Mouse (Mus musculus) thymus, adult 2 months (tissue): Measurements from ENCODE around the gene Gm14296.
"Not testable (repeated sequence)": the region's sequence is repeated elsewhere in the genome, so short reads cannot be mapped to it uniquely, and the experiment has no call there.

ENCODE experiments used
- CTCF ChIP-seq: fragments of 200-500 bp; IDR thresholded peaks from 2 replicates; pipeline ENCODE4 v1.5.1; 2012; ENCODE audit warnings: mild to moderate bottlenecking, control low read depth, low read length, moderate library complexity, borderline replicate concordance; ENCODE audit not compliant: control insufficient read depth, poor library complexity, insufficient read depth; ENCODE audit errors: extremely low read depth
- POLR2A ChIP-seq: fragments of 200-500 bp; IDR thresholded peaks from 2 replicates; pipeline ENCODE4 v1.6.1; 2012; ENCODE audit warnings: mild to moderate bottlenecking, low read length, control low read depth, moderate library complexity; ENCODE audit not compliant: control insufficient read depth, poor library complexity, insufficient read depth; ENCODE audit errors: extremely low read depth

- TF ChIP-seq CTCF, POLR2A: not testable (repeated sequence)
Observed at GRCm38 (mm10) chr2:176905464-176905863, 22.1 kb downstream of the Gm14296 start.
